Mouse (Mus musculus) lung, postnatal 0 days (tissue): Measurements from ENCODE around the gene Herpud1.
A peak's percentile ranks its signal among the peaks of the same experiment; 100 is the strongest.

Experiments used
- CTCF ChIP-seq: IDR thresholded peaks from 2 replicates; pipeline ENCODE4 v1.5.1; 2016; ENCODE audit warnings: antibody characterized with exemption, mild to moderate bottlenecking
- EP300 ChIP-seq: IDR thresholded peaks from 2 replicates; pipeline ENCODE4 v1.6.1; 2016; ENCODE audit warnings: antibody characterized with exemption, mild to moderate bottlenecking, control low read depth

- TF ChIP-seq CTCF (no peak), EP300 (peak; percentile 18; the same call in 1 of the 2 replicates)
Measured at GRCm38 (mm10) chr8:94361774-94362431, 24.3 kb upstream of the Herpud1 start.
